Mouse (Mus musculus) liver, postnatal 0 days (tissue): ENCODE results near the gene Sgpp2.

Source experiments
- CTCF ChIP-seq: sonication (generic); IDR thresholded peaks from 2 replicates; pipeline ENCODE4 v1.5.1; 2016; ENCODE audit warnings: antibody characterized with exemption, low read depth
- EP300 ChIP-seq: IDR thresholded peaks from 2 replicates; pipeline ENCODE4 v1.6.1; 2016; ENCODE audit warnings: antibody characterized with exemption, low read depth, mild to moderate bottlenecking

- no peak for TF ChIP-seq CTCF
- no peak for TF ChIP-seq EP300
Measured at GRCm38 (mm10) chr1:78357415-78357814, 47.3 kb downstream of the Sgpp2 start.
